31 mouse cellular contexts compared by ENCODE assay signal in the genomic region with DNA sequence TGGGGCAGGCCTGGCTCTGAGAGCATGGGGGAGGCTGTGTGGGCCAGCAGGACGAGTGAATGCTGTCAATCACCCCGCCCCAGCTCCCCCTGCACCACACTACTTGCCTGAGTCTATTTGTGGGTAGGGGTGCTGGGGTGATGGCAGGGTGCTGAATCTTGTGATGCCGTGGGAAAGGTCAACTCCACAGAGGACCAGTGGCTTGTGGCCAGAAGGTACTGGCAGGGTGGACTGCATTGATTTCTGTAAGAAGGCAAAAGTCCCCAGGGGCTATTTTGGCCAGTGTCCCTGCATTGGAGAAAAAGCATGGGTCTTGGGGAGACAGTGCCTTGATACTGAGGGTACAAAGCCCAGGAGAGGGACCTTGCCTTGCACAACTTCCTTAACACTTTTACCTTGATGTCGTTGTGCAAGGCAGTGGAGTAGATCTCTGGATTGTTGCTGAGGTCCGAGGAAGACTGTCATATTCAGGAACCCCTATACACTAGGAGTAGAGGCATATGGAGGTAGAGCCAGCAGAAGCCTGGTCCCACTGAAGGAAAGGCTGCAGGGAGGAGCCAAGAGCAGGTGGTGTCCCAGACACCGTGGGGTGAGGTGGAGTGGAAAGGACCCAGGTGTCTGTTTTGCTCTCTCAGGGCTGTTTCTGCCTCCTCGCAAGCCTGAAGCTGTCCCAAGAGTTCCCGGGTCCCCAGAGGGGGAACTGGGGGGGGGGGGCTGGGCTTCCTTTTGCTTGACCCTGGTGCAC. TPM values are rescaled to one million over a fixed set of nuclear protein-coding genes. Genes with fewer than 3 reads are reported as not detected.
A peak's percentile ranks its signal among the peaks of the same experiment; 100 is the strongest.
DNase-seq lines count a peak whose midpoint lies in the region; ATAC-seq lines count a peak whose summit lies in the region.
"Had no signal": no experiment of that assay in that cellular context is flagged by ENCODE, and none has a peak within 500 bp of the region (broad histone marks: within the 10 kb centered on the region; RNA-seq: fewer than 3 reads in every experiment).

No protein-coding gene starts in this region.

- 51% methylated on average over 8 of the region's 8 CpGs for WGBS in hindbrain, embryonic 13.5 days
- WGBS in hindbrain, embryonic 11.5 days: 64% methylated on average over 8 of the region's 8 CpGs
- 60% methylated on average over 8 of the region's 8 CpGs for WGBS in neural tube, embryonic 13.5 days
- 52% methylated on average over 8 of the region's 8 CpGs for WGBS in neural tube, embryonic 15.5 days

- H3K4me2 ChIP-seq in hindbrain, embryonic 13.5 days: 0 out of 2 replicates have a peak overlapping the region, but pooled peaks have one; percentile 8
- H3K4me2 ChIP-seq in hindbrain, embryonic 11.5 days (replicated peaks; ENCODE audit: low read depth, low read length): no peak overlapping the region
- H3K4me2 ChIP-seq in neural tube, embryonic 13.5 days: no peak overlapping the region
- no peak overlapping the region for H3K4me2 ChIP-seq in neural tube, embryonic 15.5 days
- H3K4me2 ChIP-seq: heart, embryonic 15.5 days; intestine, embryonic 15.5 days; liver, embryonic 13.5 days; midbrain, embryonic 15.5 days had no signal

- peaks cover 52% of the 10 kb centered on the region for H3K27me3 ChIP-seq in hindbrain, embryonic 13.5 days
- peaks cover 60% of the 10 kb centered on the region for H3K27me3 ChIP-seq in hindbrain, embryonic 11.5 days (ENCODE audit: control insufficient read depth, insufficient read depth, low read length)
- H3K27me3 ChIP-seq in neural tube, embryonic 13.5 days: peaks cover 79% of the 10 kb centered on the region
- peaks cover 27% of the 10 kb centered on the region for H3K27me3 ChIP-seq in neural tube, embryonic 15.5 days (replicated peaks)

- H3K9me3 ChIP-seq in hindbrain, embryonic 13.5 days: no peaks in the 10 kb centered on the region
- H3K9me3 ChIP-seq in hindbrain, embryonic 11.5 days (ENCODE audit: control insufficient read depth, low read length): no peaks in the 10 kb centered on the region
- H3K9me3 ChIP-seq in neural tube, embryonic 13.5 days: no peaks in the 10 kb centered on the region
- no peaks in the 10 kb centered on the region for H3K9me3 ChIP-seq in neural tube, embryonic 15.5 days (replicated peaks)
- H3K9me3 ChIP-seq: heart, embryonic 10.5 days; heart, embryonic 15.5 days; intestine, embryonic 15.5 days; liver, embryonic 13.5 days; midbrain, embryonic 15.5 days had no signal

- peak; percentile 48 to 56 for DNase-seq in cerebellum, postnatal 10 days
- DNase-seq in cerebellum, adult 8-10 months: no peak
- DNase-seq in hindbrain, embryonic 11.5 days (ENCODE audit: low spot score): no peak
- DNase-seq in liver: no peak
- DNase-seq: adrenal gland, adult 2 months; adrenal gland, postnatal 36 days; B cell, adult 2 months; gastrocnemius, postnatal 25 days; heart, adult 11 months; kidney, adult 2 months; kidney, postnatal 36 days; layer of hippocampus, postnatal 36 days; left cerebral cortex, postnatal 4 days; liver, embryonic 13.5 days; lung, adult 18-20 months; lung, postnatal 4 days; right cerebral cortex, postnatal 25 days; thymus, adult 18-20 months; thymus, postnatal 25 days had no signal

- H3K4me1 ChIP-seq in hindbrain, embryonic 13.5 days (replicated peaks): peaks cover 100% of the 10 kb centered on the region
- H3K4me1 ChIP-seq in hindbrain, embryonic 11.5 days (replicated peaks; ENCODE audit: control insufficient read depth, insufficient read depth, low read length): peaks cover 22% of the 10 kb centered on the region
- H3K4me1 ChIP-seq in neural tube, embryonic 13.5 days (replicated peaks): peaks cover 100% of the 10 kb centered on the region
- peaks cover 97% of the 10 kb centered on the region for H3K4me1 ChIP-seq in neural tube, embryonic 15.5 days

- H3K9ac ChIP-seq in hindbrain, embryonic 13.5 days: peak overlapping the region; percentile 29; the same call in 1 of the 2 replicates
- H3K9ac ChIP-seq in hindbrain, embryonic 11.5 days (ENCODE audit: low read depth, low read length): no peak overlapping the region
- peak overlapping the region; percentile 22; the same call in 1 of the 2 replicates for H3K9ac ChIP-seq in neural tube, embryonic 13.5 days
- no peak overlapping the region for H3K9ac ChIP-seq in neural tube, embryonic 15.5 days (replicated peaks)
- H3K9ac ChIP-seq: heart, embryonic 15.5 days; intestine, embryonic 15.5 days; liver, embryonic 13.5 days; midbrain, embryonic 15.5 days had no signal

- no peak for ATAC-seq in hindbrain, embryonic 13.5 days (ENCODE audit: low FRiP score)
- no peak for ATAC-seq in hindbrain, embryonic 11.5 days (ENCODE audit: low FRiP score)
- no peak for ATAC-seq in neural tube, embryonic 13.5 days (ENCODE audit: low read depth)
- ATAC-seq in neural tube, embryonic 15.5 days (ENCODE audit: low FRiP score): no peak
- ATAC-seq: forebrain, embryonic 14.5 days; hindbrain, embryonic 16.5 days; intestine, embryonic 15.5 days; lung, postnatal 0 days; midbrain, embryonic 15.5 days had no signal

- peak overlapping the region; percentile 76 for H3K27ac ChIP-seq in hindbrain, embryonic 13.5 days
- no peak overlapping the region for H3K27ac ChIP-seq in hindbrain, embryonic 11.5 days (ENCODE audit: low read depth, low read length)
- H3K27ac ChIP-seq in neural tube, embryonic 13.5 days (replicated peaks): 0 out of 2 replicates have a peak overlapping the region, but pooled peaks have one; percentile 70
- H3K27ac ChIP-seq in neural tube, embryonic 15.5 days (replicated peaks): no peak overlapping the region
- H3K27ac ChIP-seq: heart, embryonic 10.5 days; heart, embryonic 15.5 days; intestine, embryonic 15.5 days; liver, embryonic 13.5 days; midbrain, embryonic 15.5 days had no signal

- H3K36me3 ChIP-seq in hindbrain, embryonic 13.5 days: peaks cover 10% of the 10 kb centered on the region
- H3K36me3 ChIP-seq in hindbrain, embryonic 11.5 days (ENCODE audit: control insufficient read depth, insufficient read depth, low read length): no peaks in the 10 kb centered on the region
- H3K36me3 ChIP-seq in neural tube, embryonic 13.5 days: no peaks in the 10 kb centered on the region
- H3K36me3 ChIP-seq in neural tube, embryonic 15.5 days: peaks cover 5% of the 10 kb centered on the region; the same call in 1 of the 2 replicates
- H3K36me3 ChIP-seq: heart, embryonic 10.5 days; heart, embryonic 15.5 days; intestine, embryonic 15.5 days; liver, embryonic 13.5 days; midbrain, embryonic 15.5 days had no signal

- H3K4me3 ChIP-seq in hindbrain, embryonic 13.5 days: no peak overlapping the region
- H3K4me3 ChIP-seq in hindbrain, embryonic 11.5 days (ENCODE audit: low read depth, low read length): no peak overlapping the region
- no peak overlapping the region for H3K4me3 ChIP-seq in neural tube, embryonic 13.5 days
- no peak overlapping the region for H3K4me3 ChIP-seq in neural tube, embryonic 15.5 days (replicated peaks)
- H3K4me3 ChIP-seq: erythroblast, embryonic 14.5 days; heart, embryonic 10.5 days; heart, embryonic 15.5 days; intestine, embryonic 15.5 days; liver, embryonic 13.5 days; megakaryocyte, embryonic 14.5 days; midbrain, embryonic 15.5 days had no signal

RNA-seq across cellular contexts. Expression of gene Nrxn2, which starts 5.8 kb away (rescaled TPM):
- polyA plus RNA-seq in hindbrain, embryonic 13.5 days (2015; fragmentation: Nextera tagmentation; extraction: Ambion mirVana): 23.5 and 27.7 TPM in 2 replicates
- 13.6 and 14.3 TPM in 2 replicates for polyA plus RNA-seq in hindbrain, embryonic 11.5 days (2014; fragmentation: Nextera tagmentation; extraction: Ambion mirVana)
- 24.0 and 28.9 TPM in 2 replicates for polyA plus RNA-seq in neural tube, embryonic 13.5 days (2015; fragmentation: Nextera tagmentation; extraction: Ambion mirVana)
- 31.3 and 45.7 TPM in 2 replicates for polyA plus RNA-seq in neural tube, embryonic 15.5 days (2015; fragmentation: Nextera tagmentation; extraction: Ambion mirVana)

RNA-seq across cellular contexts. Expression of gene Rasgrp2, which starts 25.2 kb away (rescaled TPM):
- polyA plus RNA-seq in hindbrain, embryonic 13.5 days (2015; fragmentation: Nextera tagmentation; extraction: Ambion mirVana): 42.0 and 43.2 TPM in 2 replicates
- polyA plus RNA-seq in hindbrain, embryonic 11.5 days (2014; fragmentation: Nextera tagmentation; extraction: Ambion mirVana): 16.0 and 18.0 TPM in 2 replicates
- polyA plus RNA-seq in neural tube, embryonic 13.5 days (2015; fragmentation: Nextera tagmentation; extraction: Ambion mirVana): 44.1 and 49.9 TPM in 2 replicates
- 197 and 217 TPM in 2 replicates for polyA plus RNA-seq in neural tube, embryonic 15.5 days (2015; fragmentation: Nextera tagmentation; extraction: Ambion mirVana)

RNA-seq across cellular contexts. Expression of gene Pygm, which starts 40.1 kb away (rescaled TPM):
- 4.9 and 5.7 TPM in 2 replicates for polyA plus RNA-seq in hindbrain, embryonic 13.5 days (2015; fragmentation: Nextera tagmentation; extraction: Ambion mirVana)
- 1.6 and 2.1 TPM in 2 replicates for polyA plus RNA-seq in hindbrain, embryonic 11.5 days (2014; fragmentation: Nextera tagmentation; extraction: Ambion mirVana)
- 5.7 and 6.3 TPM in 2 replicates for polyA plus RNA-seq in neural tube, embryonic 13.5 days (2015; fragmentation: Nextera tagmentation; extraction: Ambion mirVana)
- 7.5 and 12.0 TPM in 2 replicates for polyA plus RNA-seq in neural tube, embryonic 15.5 days (2015; fragmentation: Nextera tagmentation; extraction: Ambion mirVana)

Comparison
In these comparisons a context has a peak if more than half of its experiments do, and no peak if none do; other contexts are left out.
1. DNase-seq: peak in cerebellum, postnatal 10 days (2 of 2); none in cerebellum, adult 8-10 months (single experiment), hindbrain, embryonic 11.5 days (single experiment) and liver (single experiment).
2. H3K27ac ChIP-seq: peak in hindbrain, embryonic 13.5 days (single experiment) and neural tube, embryonic 13.5 days (single experiment); none in hindbrain, embryonic 11.5 days (single experiment) and neural tube, embryonic 15.5 days (single experiment).
3. H3K9ac ChIP-seq: peak in hindbrain, embryonic 13.5 days (single experiment) and neural tube, embryonic 13.5 days (single experiment); none in hindbrain, embryonic 11.5 days (single experiment) and neural tube, embryonic 15.5 days (single experiment).